Mouse (Mus musculus) frontal cortex, postnatal 25 days (tissue): ENCODE data around the gene B9d2.

ENCODE experiments used
- DNase-seq, 2 experiments: peaks; one replicate each; pipeline ENCODE4 v3.0.0; 2022; ENCODE audit warnings: low spot score in 2 of 2

B9d2 gene

GRCm38 (mm10) chr7:25674719-25675300, 5.8 kb upstream of the B9d2 start, which contains the start of gene Tmem91:
Gene Tmem91 (minus strand): TSS chr7:25675166.
- no peak for DNase-seq

GRCm38 (mm10) chr7:25675405-25675804, 5.2 kb upstream of the B9d2 start:
- no peak for DNase-seq

- DNase-seq = peak; percentile 84 to 87
These were observed 4.3 kb upstream of the B9d2 start for GRCm38 (mm10) chr7:25676085-25676781.

GRCm38 (mm10) chr7:25677013-25677412, 3.6 kb upstream of the B9d2 start:
- DNase-seq = no peak

GRCm38 (mm10) chr7:25679971-25680370, 609 bp upstream of the B9d2 start:
- DNase-seq = no peak

GRCm38 (mm10) chr7:25681341-25682231, 1.0 kb downstream of the B9d2 start:
- no peak for DNase-seq

- DNase-seq = no peak
These were observed 3.0 kb downstream of the B9d2 start for GRCm38 (mm10) chr7:25683474-25684180.

- DNase-seq = no peak
These were observed 4.1 kb downstream of the B9d2 start for GRCm38 (mm10) chr7:25684659-25685058.

- no peak for DNase-seq
These were observed 5.4 kb downstream of the B9d2 start for GRCm38 (mm10) chr7:25685926-25686470.

- no peak for DNase-seq
These were observed 6.3 kb downstream of the B9d2 start, which contains the start of gene Tgfb1 for GRCm38 (mm10) chr7:25686680-25687531. Gene Tgfb1 (plus strand): TSS chr7:25687002.

- DNase-seq = no peak
These were observed 7.3 kb downstream of the B9d2 start for GRCm38 (mm10) chr7:25687811-25688401.

GRCm38 (mm10) chr7:25688810-25689586, 8.4 kb downstream of the B9d2 start:
- no peak for DNase-seq

- DNase-seq = no peak
These were observed 9.0 kb downstream of the B9d2 start for GRCm38 (mm10) chr7:25689603-25690021.

GRCm38 (mm10) chr7:25690051-25690450, 9.5 kb downstream of the B9d2 start:
- no peak for DNase-seq

- DNase-seq = no peak
These were observed 13.5 kb downstream of the B9d2 start for GRCm38 (mm10) chr7:25694104-25694503.

GRCm38 (mm10) chr7:25699851-25700250, 19.3 kb downstream of the B9d2 start:
- no peak for DNase-seq

GRCm38 (mm10) chr7:25700732-25701131, 20.2 kb downstream of the B9d2 start:
- DNase-seq = no peak

- no peak for DNase-seq
These were observed 21.8 kb downstream of the B9d2 start for GRCm38 (mm10) chr7:25702350-25702749.

- no peak for DNase-seq
These were observed 23.4 kb downstream of the B9d2 start for GRCm38 (mm10) chr7:25703793-25704494.
